Mouse (Mus musculus): ENCODE results near the gene Ift57.

GRCm38 (mm10) chr16:49752906-49753305 lies 53.9 kb downstream of the Ift57 start:
- no peak for TF ChIP-seq POLR2A (IDR thresholded peaks at IDR 0.05; ENCODE audit: insufficient read length, low read depth)
- TF ChIP-seq MYOG (IDR thresholded peaks at IDR 0.05; ENCODE audit: control insufficient read depth in 1 of 3, insufficient read depth in 1 of 3, insufficient read length in 2 of 3, low read depth in 2 of 3) = no peak
- no peak for TF ChIP-seq E2F4 (IDR thresholded peaks at IDR 0.05; ENCODE audit: insufficient read depth)
- TF ChIP-seq POLR2AphosphoS2 (IDR thresholded peaks at IDR 0.05; ENCODE audit: insufficient read length, low read depth) = no peak
- TF ChIP-seq MAX (IDR thresholded peaks at IDR 0.05; ENCODE audit: low read depth) = no peak
- TF ChIP-seq CEBPB (IDR thresholded peaks at IDR 0.05; ENCODE audit: insufficient read depth, poor library complexity, severe bottlenecking) = no peak
- TF ChIP-seq TCF12 (IDR thresholded peaks at IDR 0.05; ENCODE audit: insufficient read depth, poor library complexity, severe bottlenecking) = no peak
- TF ChIP-seq USF1 (IDR thresholded peaks at IDR 0.05; ENCODE audit: low read depth) = no peak
- TF ChIP-seq TCF3 (IDR thresholded peaks at IDR 0.05; ENCODE audit: insufficient read length, low read depth) = no peak

Measured in myocyte (in vitro differentiated cells).